Mouse (Mus musculus) right cerebral cortex, postnatal 36 days (tissue): Measurements from ENCODE around the gene Ptchd4.

Source experiments
- DNase-seq, 2 experiments: peaks; one replicate each; pipeline ENCODE4 v3.0.0; 2022; ENCODE audit warnings: low spot score in 2 of 2, mixed read lengths in 1 of 2

The Ptchd4 gene

DNA sequence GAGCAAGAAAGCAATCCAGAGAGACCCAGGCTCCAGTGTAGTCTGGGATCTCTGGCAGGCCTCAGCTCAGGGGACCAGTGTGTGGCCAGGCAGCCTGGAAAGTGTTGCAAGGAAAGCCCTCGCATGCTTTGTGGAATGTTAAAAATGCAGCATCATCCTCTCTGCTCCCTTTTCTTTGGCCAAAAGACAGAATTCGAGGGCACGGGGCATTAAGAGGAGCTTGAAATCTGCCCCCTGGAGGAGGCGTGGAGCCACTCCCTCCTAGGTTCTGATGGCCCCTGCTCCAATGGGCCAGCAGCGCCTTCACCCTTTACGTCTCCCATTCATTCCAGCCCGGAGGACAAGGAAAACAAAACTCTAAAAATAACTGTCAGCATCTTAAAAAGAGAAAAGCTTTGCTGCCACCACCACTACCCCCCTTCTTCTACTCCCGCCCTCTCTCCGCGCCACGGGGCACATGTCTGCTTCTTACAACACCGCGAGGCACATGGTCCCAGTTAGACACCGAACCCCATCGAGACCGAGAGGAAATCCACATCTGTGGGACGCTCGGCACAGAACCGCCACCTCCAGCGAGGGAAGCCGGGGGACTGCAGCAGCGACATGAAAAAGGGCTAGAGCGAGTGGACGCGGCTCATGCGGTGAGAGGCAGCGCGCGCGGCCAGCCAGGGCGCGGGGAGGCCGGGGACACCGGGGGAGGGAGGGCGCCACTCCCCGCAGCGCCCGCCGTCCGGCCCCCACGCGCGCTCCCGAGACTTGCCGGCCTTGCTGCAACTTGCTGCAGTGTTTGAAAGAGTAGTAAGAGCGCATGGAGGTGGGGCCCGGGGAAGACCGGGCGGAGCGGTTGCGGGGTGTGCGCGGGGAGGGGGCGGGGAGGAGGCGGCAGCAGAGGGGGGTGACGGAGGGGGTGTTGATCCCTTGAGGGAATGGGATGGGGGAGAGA lies at the start of gene Ptchd4:
TSS of gene Ptchd4 (plus strand) at position 279 of the 943 bp plus-strand sequence.
- peak; percentile 48 to 52 for DNase-seq

DNA sequence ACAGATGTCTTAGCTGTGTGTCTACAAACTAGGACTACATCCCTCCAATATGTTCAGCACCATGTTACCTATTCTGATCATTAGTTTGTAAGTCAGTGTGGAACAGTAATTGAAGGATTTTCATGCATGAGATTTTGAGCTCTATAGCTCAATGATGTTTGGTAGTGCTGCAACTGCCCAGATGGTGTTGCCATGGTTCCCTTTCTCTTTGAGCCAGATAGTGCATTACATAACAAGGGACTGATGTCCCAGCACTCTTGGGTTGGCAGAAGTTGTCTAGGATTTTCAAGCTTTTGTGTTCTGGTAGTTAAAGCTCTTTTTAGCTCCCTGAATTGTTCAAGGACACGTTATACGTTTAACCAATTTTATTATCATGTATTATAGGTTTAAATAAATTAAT lies 38.9 kb upstream of the Ptchd4 start:
- DNase-seq, result no peak

GRCm38 (mm10) chr17:42284391-42284790 lies 31.4 kb upstream of the Ptchd4 start:
- no peak for DNase-seq

GRCm38 (mm10) chr17:42286255-42286654 lies 29.5 kb upstream of the Ptchd4 start:
- no peak for DNase-seq

DNA sequence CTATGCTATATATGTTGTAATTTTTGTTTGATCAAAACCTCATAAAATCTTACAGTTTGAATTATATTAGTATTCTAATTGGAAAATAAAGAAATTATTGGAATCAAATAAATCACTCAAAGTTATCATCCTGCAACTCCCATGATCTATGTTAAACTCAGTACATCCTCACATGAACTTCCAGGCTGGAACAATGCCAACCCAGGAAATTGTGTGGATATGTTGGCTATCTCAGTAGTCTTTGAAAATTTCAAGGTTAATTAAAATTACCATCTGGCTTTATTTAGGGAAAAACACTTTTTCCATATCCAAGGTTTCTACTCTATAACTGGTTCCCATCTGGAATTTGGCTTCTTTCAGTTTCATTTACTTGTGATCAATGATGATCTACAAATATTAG lies 25.4 kb upstream of the Ptchd4 start:
- no peak for DNase-seq

DNA sequence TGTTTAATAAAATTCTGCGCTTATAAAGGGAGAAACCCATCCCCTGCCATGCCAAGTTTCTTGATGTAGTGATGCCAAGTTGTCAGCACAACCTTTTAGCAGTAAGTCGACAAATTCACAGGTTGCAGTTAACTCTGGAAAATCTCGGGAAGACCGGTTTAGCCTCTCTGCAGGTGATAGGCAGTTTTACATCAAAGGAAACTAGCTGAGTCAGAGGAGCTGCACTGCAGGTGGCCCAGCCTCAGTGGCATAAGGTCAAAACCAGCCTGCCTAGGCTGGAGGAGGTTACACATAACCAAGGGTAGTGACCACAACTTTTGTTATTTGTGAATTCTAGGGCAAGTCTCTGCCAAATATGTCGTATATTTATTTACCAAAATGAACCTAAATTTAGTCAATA lies 24.0 kb upstream of the Ptchd4 start:
- no peak for DNase-seq

GRCm38 (mm10) chr17:42297986-42298385 lies 17.8 kb upstream of the Ptchd4 start:
- no peak for DNase-seq

DNA sequence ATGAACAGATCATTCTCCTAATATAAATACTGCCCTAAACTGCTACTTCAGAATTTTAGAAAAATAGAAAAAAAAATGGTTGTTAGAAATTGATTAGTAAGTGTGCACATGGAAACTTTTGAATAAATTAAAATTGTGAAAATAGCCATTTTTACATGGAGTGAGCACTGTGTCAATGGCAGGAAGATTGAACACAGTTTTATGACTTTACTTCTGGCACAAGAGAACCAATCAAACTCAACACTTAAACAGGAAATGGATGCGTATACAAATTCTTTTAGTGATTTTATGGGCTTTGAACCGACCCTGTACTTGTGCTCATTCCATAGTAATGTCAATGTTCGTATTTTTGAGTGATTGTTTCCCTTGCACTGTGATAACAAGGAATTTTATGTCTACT lies 16.1 kb upstream of the Ptchd4 start:
- no peak for DNase-seq

DNA sequence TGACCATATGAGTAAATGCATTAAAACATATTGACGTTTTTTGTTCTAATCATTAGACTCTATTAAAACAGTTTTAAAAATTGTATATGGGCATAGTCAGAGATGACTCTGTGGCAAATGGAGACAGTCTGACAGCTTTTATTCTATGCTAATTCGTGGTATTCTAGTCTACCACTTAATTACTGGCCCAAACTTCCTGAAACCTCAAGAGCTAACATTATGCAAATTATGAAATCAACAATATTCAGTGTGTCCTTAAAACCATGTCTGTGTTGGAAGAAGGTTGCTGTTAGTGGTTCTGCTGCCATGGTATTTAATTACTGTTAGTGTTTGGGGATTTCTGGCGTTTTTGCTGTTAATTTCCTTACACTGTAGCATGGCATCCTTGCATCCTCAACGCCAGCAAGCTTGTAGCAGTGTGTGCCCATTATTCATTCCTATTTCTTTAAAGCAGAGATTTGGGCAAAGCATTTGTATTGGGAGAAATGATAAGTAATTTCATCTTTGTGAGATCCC lies 12.6 kb upstream of the Ptchd4 start:
- DNase-seq, result no peak

- no peak for DNase-seq
These were observed 11.5 kb upstream of the Ptchd4 start for GRCm38 (mm10) chr17:42304262-42304661.

- DNase-seq, result no peak
These were observed 8.7 kb upstream of the Ptchd4 start for GRCm38 (mm10) chr17:42307001-42307400.

- DNase-seq, result no peak
These were observed 5.6 kb upstream of the Ptchd4 start for GRCm38 (mm10) chr17:42310136-42310535.

DNA sequence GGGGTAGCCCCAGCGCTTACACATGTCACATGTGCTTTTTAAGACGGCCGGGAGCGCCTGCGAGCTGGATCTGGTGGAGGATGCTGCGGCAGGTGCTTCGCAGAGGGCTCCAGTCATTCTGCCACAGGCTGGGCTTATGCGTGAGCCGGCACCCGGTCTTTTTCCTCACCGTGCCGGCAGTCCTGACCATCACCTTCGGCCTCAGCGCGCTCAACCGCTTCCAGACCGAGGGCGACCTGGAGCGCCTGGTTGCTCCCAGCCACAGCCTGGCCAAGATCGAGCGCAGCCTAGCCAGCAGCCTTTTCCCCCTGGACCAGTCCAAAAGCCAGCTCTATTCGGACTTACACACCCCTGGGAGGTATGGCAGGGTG lies 850 bp downstream of the Ptchd4 start:
- peak; percentile 19 to 28 for DNase-seq

GRCm38 (mm10) chr17:42335787-42336186 lies 20.0 kb downstream of the Ptchd4 start:
- no peak for DNase-seq

DNA sequence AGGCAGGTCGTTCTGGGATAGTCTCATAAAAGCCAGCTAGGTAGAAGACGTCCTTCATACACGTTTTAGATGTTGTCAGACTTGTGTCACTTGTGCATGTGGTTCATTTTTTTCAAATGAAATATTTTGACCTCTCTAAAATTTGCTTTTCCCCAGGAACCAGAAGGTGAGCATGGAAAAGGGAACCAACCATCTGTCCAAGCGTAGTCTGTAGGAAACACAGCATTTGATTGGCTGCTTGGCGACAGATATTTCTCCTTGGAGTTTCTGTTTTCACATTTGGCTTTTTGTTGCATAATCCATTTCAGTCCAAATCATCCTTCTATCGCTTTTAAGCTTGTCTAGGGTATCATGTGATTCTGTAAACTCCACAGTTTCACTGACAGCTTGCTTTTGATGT lies 20.8 kb downstream of the Ptchd4 start:
- DNase-seq, result no peak

GRCm38 (mm10) chr17:42346027-42346426 lies 30.3 kb downstream of the Ptchd4 start:
- no peak for DNase-seq

DNA sequence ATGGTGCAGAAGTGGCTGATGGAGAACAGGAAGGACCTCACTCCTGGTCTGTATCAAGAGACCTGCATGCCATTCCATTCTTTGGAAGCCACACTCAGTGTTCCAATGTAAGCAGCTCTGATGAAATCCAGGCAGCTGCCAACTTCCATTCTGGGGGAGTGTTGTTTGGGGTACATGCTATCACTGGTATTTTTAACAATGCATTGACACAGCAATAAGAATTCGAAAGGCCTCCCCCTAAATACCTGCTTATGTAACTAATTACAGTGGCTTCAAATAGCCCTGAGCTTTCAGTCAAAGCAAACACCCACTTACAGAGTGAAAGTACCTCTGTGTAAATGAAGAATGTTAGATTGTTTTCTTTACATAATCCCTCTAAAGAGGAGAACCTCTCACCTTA lies 42.7 kb downstream of the Ptchd4 start:
- DNase-seq, result peak; percentile 2 to 38

DNA sequence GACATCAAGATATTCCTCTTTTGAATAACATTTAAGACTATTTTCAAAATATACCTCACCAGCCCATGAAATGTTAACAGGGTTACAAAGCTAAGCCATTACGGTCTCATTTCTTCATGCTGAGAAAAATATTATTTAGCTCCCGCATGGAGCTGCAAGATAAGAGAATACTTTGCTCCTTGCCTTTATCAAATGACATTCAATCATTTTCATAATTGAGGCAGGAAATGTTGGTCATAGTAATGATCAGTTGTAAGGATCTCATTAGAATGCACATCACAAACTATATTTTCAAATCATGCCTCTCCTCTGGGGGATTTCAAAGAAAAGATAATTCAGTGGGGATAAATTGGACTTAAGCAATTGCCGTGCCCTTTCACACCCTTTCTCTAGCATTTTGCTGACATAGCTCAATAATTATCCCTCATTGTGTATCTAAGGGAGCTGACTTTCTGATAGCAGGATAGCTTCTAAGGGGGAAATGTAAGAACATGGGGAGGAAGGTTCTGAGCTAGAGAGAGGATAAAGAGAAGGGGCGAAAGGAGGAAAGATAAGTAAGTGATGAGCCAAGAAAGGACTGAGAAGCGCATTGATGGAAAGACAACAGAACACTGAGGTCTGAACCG lies 47.5 kb downstream of the Ptchd4 start:
- DNase-seq, result no peak

- no peak for DNase-seq
These were observed 49.0 kb downstream of the Ptchd4 start for GRCm38 (mm10) chr17:42364716-42365115.

- DNase-seq, result no peak
These were observed 59.1 kb downstream of the Ptchd4 start for GRCm38 (mm10) chr17:42374881-42375280.

- DNase-seq, result no peak
These were observed 77.3 kb downstream of the Ptchd4 start for GRCm38 (mm10) chr17:42393086-42393485.

- DNase-seq, result peak in 1 of 2 experiments; percentile 3
These were observed 79.6 kb downstream of the Ptchd4 start for GRCm38 (mm10) chr17:42395299-42395698.

DNA sequence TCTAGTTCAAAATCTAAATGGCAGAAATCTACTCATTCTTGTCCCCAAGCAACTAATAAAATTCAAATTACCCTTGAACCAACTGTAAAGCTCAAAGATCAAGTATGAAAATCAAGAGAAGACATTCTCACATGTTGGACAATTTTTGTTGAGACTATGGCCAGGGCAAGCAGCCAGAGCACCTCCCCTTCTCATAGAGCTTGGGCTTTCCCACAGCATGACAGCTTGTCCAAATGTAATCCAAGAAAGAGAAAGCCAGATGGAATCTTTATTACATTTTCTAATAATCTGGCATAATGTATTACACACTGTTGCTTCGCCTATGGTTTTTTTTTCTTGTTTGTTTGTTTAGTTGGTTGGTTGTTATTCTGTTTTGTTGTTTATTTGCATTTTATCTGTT lies 102.7 kb downstream of the Ptchd4 start:
- DNase-seq, result no peak
